Mouse (Mus musculus) cerebellum, postnatal 10 days (tissue): ENCODE data around the gene Sema4g.

Source experiments
- DNase-seq, 2 experiments: peaks; one replicate each; pipeline ENCODE4 v3.0.0; 2021; ENCODE audit warnings: mixed read lengths in 2 of 2

Sema4g gene

GRCm38 (mm10) chr19:45049523-45049922, 60.6 kb downstream of the Sema4g start:
- peak in 1 of 2 experiments; percentile 33 for DNase-seq
